Mouse (Mus musculus): ENCODE measurements around the gene Etfdh. TPM values are rescaled to one million over a fixed set of nuclear protein-coding genes. Genes with fewer than 3 reads are reported as not detected.
"Not testable (repeated sequence)": the region's sequence is repeated elsewhere in the genome, so short reads cannot be mapped to it uniquely, and the experiment has no call there.

Etfdh gene
- polyA plus RNA-seq, 1 experiment, result 25.1 TPM

GRCm38 (mm10) chr3:79578164-79578563 is 51.1 kb downstream of the Etfdh start:
- no peak overlapping the region for H3K27ac ChIP-seq (ENCODE audit: insufficient read depth, low read length)
- H3K4me3 ChIP-seq (ENCODE audit: insufficient read depth, low read length), result no peak overlapping the region
- no peaks in the 10 kb centered on the region for H3K4me1 ChIP-seq (ENCODE audit: control insufficient read depth, insufficient read depth, low read length)
- TF ChIP-seq POLR2A (IDR thresholded peaks at IDR 0.05; ENCODE audit: extremely low read depth, insufficient read depth, low read length) (no peak), CTCF (IDR thresholded peaks at IDR 0.05; ENCODE audit: extremely low read depth, insufficient read depth, low read length) (no peak)

GRCm38 (mm10) chr3:79577606-79578005 is 51.7 kb downstream of the Etfdh start:
- H3K4me3 ChIP-seq (ENCODE audit: insufficient read depth, low read length), result no peak overlapping the region
- no peak overlapping the region for H3K27ac ChIP-seq (ENCODE audit: insufficient read depth, low read length)
- H3K4me1 ChIP-seq (ENCODE audit: control insufficient read depth, insufficient read depth, low read length), result no peaks in the 10 kb centered on the region
- TF ChIP-seq CTCF (IDR thresholded peaks at IDR 0.05; ENCODE audit: extremely low read depth, insufficient read depth, low read length) (no peak), POLR2A (IDR thresholded peaks at IDR 0.05; ENCODE audit: extremely low read depth, insufficient read depth, low read length) (no peak)

- no peaks in the 10 kb centered on the region for H3K4me1 ChIP-seq (ENCODE audit: control insufficient read depth, insufficient read depth, low read length)
- no peak overlapping the region for H3K4me3 ChIP-seq (ENCODE audit: insufficient read depth, low read length)
- no peak for TF ChIP-seq POLR2A (IDR thresholded peaks at IDR 0.05; ENCODE audit: extremely low read depth, insufficient read depth, low read length)
- TF ChIP-seq CTCF (IDR thresholded peaks at IDR 0.05; ENCODE audit: extremely low read depth, insufficient read depth, low read length), result no peak
- H3K27ac ChIP-seq (ENCODE audit: insufficient read depth, low read length), result no peak overlapping the region
Observed at GRCm38 (mm10) chr3:79576865-79577264, 52.4 kb downstream of the Etfdh start.

GRCm38 (mm10) chr3:79576468-79576816 is 52.9 kb downstream of the Etfdh start:
- H3K4me1 ChIP-seq (ENCODE audit: control insufficient read depth, insufficient read depth, low read length), result no peaks in the 10 kb centered on the region
- no peak overlapping the region for H3K27ac ChIP-seq (ENCODE audit: insufficient read depth, low read length)
- no peak overlapping the region for H3K4me3 ChIP-seq (ENCODE audit: insufficient read depth, low read length)
- TF ChIP-seq CTCF (IDR thresholded peaks at IDR 0.05; ENCODE audit: extremely low read depth, insufficient read depth, low read length), result no peak
- no peak for TF ChIP-seq POLR2A (IDR thresholded peaks at IDR 0.05; ENCODE audit: extremely low read depth, insufficient read depth, low read length)

GRCm38 (mm10) chr3:79575576-79576467 is 53.5 kb downstream of the Etfdh start:
- no peak for TF ChIP-seq POLR2A (IDR thresholded peaks at IDR 0.05; ENCODE audit: extremely low read depth, insufficient read depth, low read length)
- Histone ChIP-seq H3K4me1 (ENCODE audit: control insufficient read depth, insufficient read depth, low read length) (no peaks in the 10 kb centered on the region), H3K27ac (ENCODE audit: insufficient read depth, low read length) (no peak overlapping the region), H3K4me3 (ENCODE audit: insufficient read depth, low read length) (no peak overlapping the region)

- H3K4me1 ChIP-seq (ENCODE audit: control insufficient read depth, insufficient read depth, low read length), result no peaks in the 10 kb centered on the region
- TF ChIP-seq CTCF (IDR thresholded peaks at IDR 0.05; ENCODE audit: extremely low read depth, insufficient read depth, low read length) (no peak), POLR2A (IDR thresholded peaks at IDR 0.05; ENCODE audit: extremely low read depth, insufficient read depth, low read length) (no peak)
- H3K4me3 ChIP-seq (ENCODE audit: insufficient read depth, low read length), result no peak overlapping the region
- H3K27ac ChIP-seq (ENCODE audit: insufficient read depth, low read length), result no peak overlapping the region
Observed at GRCm38 (mm10) chr3:79574336-79574735, 55.0 kb downstream of the Etfdh start.

- H3K4me3 ChIP-seq (ENCODE audit: insufficient read depth, low read length); H3K4me1 ChIP-seq (ENCODE audit: control insufficient read depth, insufficient read depth, low read length); H3K27ac ChIP-seq (ENCODE audit: insufficient read depth, low read length): not testable (repeated sequence)
Observed at GRCm38 (mm10) chr3:79573376-79573775, 55.9 kb downstream of the Etfdh start.

GRCm38 (mm10) chr3:79572399-79572798 is 56.9 kb downstream of the Etfdh start:
- H3K4me3 ChIP-seq (ENCODE audit: insufficient read depth, low read length), result no peak overlapping the region
- H3K4me1 ChIP-seq (ENCODE audit: control insufficient read depth, insufficient read depth, low read length), result no peaks in the 10 kb centered on the region
- no peak overlapping the region for H3K27ac ChIP-seq (ENCODE audit: insufficient read depth, low read length)
- TF ChIP-seq POLR2A (IDR thresholded peaks at IDR 0.05; ENCODE audit: extremely low read depth, insufficient read depth, low read length), result no peak
- TF ChIP-seq CTCF (IDR thresholded peaks at IDR 0.05; ENCODE audit: extremely low read depth, insufficient read depth, low read length), result no peak

- H3K4me3 ChIP-seq (ENCODE audit: insufficient read depth, low read length), result no peak overlapping the region
- no peak overlapping the region for H3K27ac ChIP-seq (ENCODE audit: insufficient read depth, low read length)
- TF ChIP-seq CTCF (IDR thresholded peaks at IDR 0.05; ENCODE audit: extremely low read depth, insufficient read depth, low read length), result no peak
- TF ChIP-seq POLR2A (IDR thresholded peaks at IDR 0.05; ENCODE audit: extremely low read depth, insufficient read depth, low read length), result no peak
- H3K4me1 ChIP-seq (ENCODE audit: control insufficient read depth, insufficient read depth, low read length), result peaks cover 4% of the 10 kb centered on the region
Observed at GRCm38 (mm10) chr3:79569351-79569681, 60.0 kb downstream of the Etfdh start.

GRCm38 (mm10) chr3:79568629-79569350 is 60.5 kb downstream of the Etfdh start:
- Histone ChIP-seq H3K4me3 (ENCODE audit: insufficient read depth, low read length) (peak overlapping the region; percentile 69; the same call in 1 of the 2 replicates), H3K27ac (ENCODE audit: insufficient read depth, low read length) (no peak overlapping the region), H3K4me1 (ENCODE audit: control insufficient read depth, insufficient read depth, low read length) (peaks cover 4% of the 10 kb centered on the region)
- TF ChIP-seq CTCF (IDR thresholded peaks at IDR 0.05; ENCODE audit: extremely low read depth, insufficient read depth, low read length) (no peak), POLR2A (IDR thresholded peaks at IDR 0.05; ENCODE audit: extremely low read depth, insufficient read depth, low read length) (no peak)

All from cortical plate, adult 2 months (tissue).